Mouse (Mus musculus): Measurements from ENCODE around the gene Ift20. TPM values are rescaled to one million over a fixed set of nuclear protein-coding genes. Genes with fewer than 3 reads are reported as not detected.
"Not testable (repeated sequence)": the region's sequence is repeated elsewhere in the genome, so short reads cannot be mapped to it uniquely, and the experiment has no call there.

Gene Ift20
- polyA plus RNA-seq, 2 experiments = 133 to 185 TPM

DNA sequence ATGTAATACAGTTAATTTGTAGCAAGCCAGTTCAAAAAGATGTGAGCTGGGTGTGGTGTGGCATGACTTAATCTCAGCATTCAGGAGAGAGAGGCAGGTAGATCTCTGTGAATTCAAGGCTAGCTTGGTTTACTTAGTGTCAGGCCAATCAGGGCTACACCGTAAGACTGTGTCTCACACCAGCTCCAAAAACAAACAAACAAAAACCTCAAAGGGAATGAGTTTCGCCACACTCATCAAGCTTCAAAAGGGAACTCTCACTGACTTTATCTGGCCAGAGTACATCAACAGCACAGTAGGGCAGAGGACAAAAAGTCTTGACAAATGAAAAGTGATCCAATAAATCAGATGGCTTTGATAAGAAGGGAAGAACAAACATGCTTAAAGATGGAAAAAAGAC is 38.8 kb downstream of the Ift20 start:
- ATAC-seq (ENCODE audit: low FRiP score, low read depth) = no peak
- Histone ChIP-seq H3K4me3 (replicated peaks; ENCODE audit: low read length) (no peak overlapping the region), H3K4me1 (ENCODE audit: control insufficient read depth, insufficient read depth, low read length) (no peaks in the 10 kb centered on the region), H3K27me3 (ENCODE audit: control insufficient read depth, insufficient read depth, low read length) (no peaks in the 10 kb centered on the region), H3K9me3 (ENCODE audit: control insufficient read depth, low read length) (no peaks in the 10 kb centered on the region), H3K4me2 (replicated peaks; ENCODE audit: low read depth, low read length, severe bottlenecking) (no peak overlapping the region), H3K27ac (replicated peaks; ENCODE audit: low read depth, low read length) (no peak overlapping the region), H3K36me3 (ENCODE audit: control insufficient read depth, insufficient read depth, low read length) (peaks cover 59% of the 10 kb centered on the region), H3K9ac (ENCODE audit: low read depth, low read length, severe bottlenecking) (no peak overlapping the region)
- DNase-seq (ENCODE audit: low spot score) = no peak
- WGBS = 38% methylated on average over 2 of the region's 2 CpGs
- TF ChIP-seq POLR2A (IDR thresholded peaks at IDR 0.05; ENCODE audit: borderline replicate concordance, extremely low read depth, insufficient read depth, insufficient read length) = no peak

DNA sequence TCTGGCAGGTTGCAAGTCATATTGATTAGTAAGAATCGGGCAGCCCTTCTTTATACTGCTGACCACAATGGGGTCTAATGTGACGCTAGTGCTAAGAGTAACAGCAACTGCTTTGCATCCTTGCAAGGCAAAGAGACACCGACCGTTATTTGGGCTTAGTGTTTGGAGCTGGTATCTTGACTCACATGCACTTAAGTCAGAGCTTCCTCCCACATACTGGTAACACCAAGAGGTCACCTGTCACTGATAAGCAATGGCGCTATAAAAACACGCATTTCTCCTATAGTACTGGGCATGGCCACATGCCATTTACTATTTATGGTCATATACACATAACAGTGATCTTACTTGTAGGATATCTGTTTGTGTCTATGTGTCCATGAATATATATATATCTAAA is 46.7 kb downstream of the Ift20 start:
- Histone ChIP-seq H3K9me3 (ENCODE audit: control insufficient read depth, low read length) (no peaks in the 10 kb centered on the region), H3K4me3 (replicated peaks; ENCODE audit: low read length) (no peak overlapping the region), H3K4me1 (ENCODE audit: control insufficient read depth, insufficient read depth, low read length) (no peaks in the 10 kb centered on the region), H3K9ac (ENCODE audit: low read depth, low read length, severe bottlenecking) (no peak overlapping the region), H3K27ac (replicated peaks; ENCODE audit: low read depth, low read length) (no peak overlapping the region), H3K4me2 (replicated peaks; ENCODE audit: low read depth, low read length, severe bottlenecking) (no peak overlapping the region), H3K27me3 (ENCODE audit: control insufficient read depth, insufficient read depth, low read length) (no peaks in the 10 kb centered on the region), H3K36me3 (ENCODE audit: control insufficient read depth, insufficient read depth, low read length) (peaks cover 56% of the 10 kb centered on the region)
- no peak for TF ChIP-seq POLR2A (IDR thresholded peaks at IDR 0.05; ENCODE audit: borderline replicate concordance, extremely low read depth, insufficient read depth, insufficient read length)
- 95% methylated on average over 6 of the region's 6 CpGs for WGBS
- ATAC-seq (ENCODE audit: low FRiP score, low read depth) (no peak), DNase-seq (ENCODE audit: low spot score) (no peak)

- no peak for TF ChIP-seq POLR2A (IDR thresholded peaks at IDR 0.05; ENCODE audit: borderline replicate concordance, extremely low read depth, insufficient read depth, insufficient read length)
- no peak for ATAC-seq (ENCODE audit: low FRiP score, low read depth)
- Histone ChIP-seq H3K4me2 (replicated peaks; ENCODE audit: low read depth, low read length, severe bottlenecking) (no peak overlapping the region), H3K27me3 (ENCODE audit: control insufficient read depth, insufficient read depth, low read length) (no peaks in the 10 kb centered on the region), H3K27ac (replicated peaks; ENCODE audit: low read depth, low read length) (no peak overlapping the region), H3K4me1 (ENCODE audit: control insufficient read depth, insufficient read depth, low read length) (no peaks in the 10 kb centered on the region), H3K4me3 (replicated peaks; ENCODE audit: low read length) (no peak overlapping the region), H3K9me3 (ENCODE audit: control insufficient read depth, low read length) (no peaks in the 10 kb centered on the region), H3K9ac (ENCODE audit: low read depth, low read length, severe bottlenecking) (no peak overlapping the region), H3K36me3 (ENCODE audit: control insufficient read depth, insufficient read depth, low read length) (peaks cover 50% of the 10 kb centered on the region)
- no peak for DNase-seq (ENCODE audit: low spot score)
These were observed 49.9 kb downstream of the Ift20 start for GRCm38 (mm10) chr11:78586099-78586498.

DNA sequence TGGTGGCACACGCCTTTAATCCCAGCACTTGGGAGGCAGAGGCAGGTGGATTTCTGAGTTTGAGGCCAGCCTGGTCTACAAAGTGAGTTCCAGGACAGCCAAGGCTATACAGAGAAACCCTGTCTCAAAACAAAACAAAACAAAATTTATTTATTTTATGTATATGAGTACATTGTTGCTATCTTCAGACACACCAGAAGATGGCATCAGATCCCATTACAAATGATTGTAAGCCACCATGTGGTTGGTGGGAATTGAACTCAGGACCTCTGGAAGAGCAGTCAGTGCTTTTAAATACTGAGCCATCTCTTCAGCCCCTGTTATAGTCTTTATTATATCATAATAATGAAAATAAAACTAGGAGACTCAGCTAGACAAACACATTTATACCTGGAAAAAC is 51.5 kb downstream of the Ift20 start:
- not testable (repeated sequence) for ATAC-seq (ENCODE audit: low FRiP score, low read depth)
- 88% methylated on average over 1 of the region's 1 CpGs for WGBS
- H3K36me3 ChIP-seq (ENCODE audit: control insufficient read depth, insufficient read depth, low read length) = peaks cover 40% of the 10 kb centered on the region

More for the DNA sequence above, 51.5 kb downstream of the Ift20 start:
- not testable (repeated sequence) for H3K27ac ChIP-seq (replicated peaks; ENCODE audit: low read depth, low read length); H3K4me2 ChIP-seq (replicated peaks; ENCODE audit: low read depth, low read length, severe bottlenecking); H3K9ac ChIP-seq (ENCODE audit: low read depth, low read length, severe bottlenecking); H3K4me1 ChIP-seq (ENCODE audit: control insufficient read depth, insufficient read depth, low read length); H3K4me3 ChIP-seq (replicated peaks; ENCODE audit: low read length); H3K9me3 ChIP-seq (ENCODE audit: control insufficient read depth, low read length); DNase-seq (ENCODE audit: low spot score); H3K27me3 ChIP-seq (ENCODE audit: control insufficient read depth, insufficient read depth, low read length)

Other genes with a start within 250 kb of the Ift20 start
- gene BC030499, start 245.5 kb upstream of the Ift20 start, polyA plus RNA-seq (2012; rRNA removed) = 0.40 and 0.58 TPM in 2 replicates
- 0.21 and 0.23 TPM in 2 replicates for gene BC030499, start 245.5 kb upstream of the Ift20 start, polyA plus RNA-seq (2014; fragmentation: Nextera tagmentation; extraction: Ambion mirVana)
- gene Spag5, start 234.8 kb upstream of the Ift20 start, polyA plus RNA-seq (2012; rRNA removed) = 56.6 and 57.3 TPM in 2 replicates
- 28.7 and 31.2 TPM in 2 replicates for gene Spag5, start 234.8 kb upstream of the Ift20 start, polyA plus RNA-seq (2014; fragmentation: Nextera tagmentation; extraction: Ambion mirVana)
- 9.2 and 11.9 TPM in 2 replicates for gene Aldoc, start 213.4 kb upstream of the Ift20 start, polyA plus RNA-seq (2012; rRNA removed)
- 8.3 and 11.3 TPM in 2 replicates for gene Aldoc, start 213.4 kb upstream of the Ift20 start, polyA plus RNA-seq (2014; fragmentation: Nextera tagmentation; extraction: Ambion mirVana)
- gene Pigs, start 207.9 kb upstream of the Ift20 start, polyA plus RNA-seq (2012; rRNA removed) = 95.5 and 135 TPM in 2 replicates
- 79.7 and 88.4 TPM in 2 replicates for gene Pigs, start 207.9 kb upstream of the Ift20 start, polyA plus RNA-seq (2014; fragmentation: Nextera tagmentation; extraction: Ambion mirVana)
- 114 and 143 TPM in 2 replicates for gene Unc119, start 192.9 kb upstream of the Ift20 start, polyA plus RNA-seq (2012; rRNA removed)
- gene Unc119, start 192.9 kb upstream of the Ift20 start, polyA plus RNA-seq (2014; fragmentation: Nextera tagmentation; extraction: Ambion mirVana) = 55.7 and 66.9 TPM in 2 replicates
- gene Foxn1, start 149.8 kb upstream of the Ift20 start, polyA plus RNA-seq (2012; rRNA removed) = 0.96 and 1.1 TPM in 2 replicates
- gene Foxn1, start 149.8 kb upstream of the Ift20 start, polyA plus RNA-seq (2014; fragmentation: Nextera tagmentation; extraction: Ambion mirVana) = 1.9 and 2.0 TPM in 2 replicates
- 0.03 TPM in 1 of 2 replicates, not detected in the other for gene Slc13a2, start 114.1 kb upstream of the Ift20 start, polyA plus RNA-seq (2012; rRNA removed)
- gene Slc13a2, start 114.1 kb upstream of the Ift20 start, polyA plus RNA-seq (2014; fragmentation: Nextera tagmentation; extraction: Ambion mirVana) = 0.10 TPM in 1 of 2 replicates, not detected in the other
- 14.8 and 20.9 TPM in 2 replicates for gene Slc46a1, start 70.7 kb upstream of the Ift20 start, polyA plus RNA-seq (2012; rRNA removed)
- 19.9 and 20.3 TPM in 2 replicates for gene Slc46a1, start 70.7 kb upstream of the Ift20 start, polyA plus RNA-seq (2014; fragmentation: Nextera tagmentation; extraction: Ambion mirVana)
- gene Sarm1, start 38.6 kb upstream of the Ift20 start, polyA plus RNA-seq (2012; rRNA removed) = 2.1 TPM in 2 replicates
- gene Sarm1, start 38.6 kb upstream of the Ift20 start, polyA plus RNA-seq (2014; fragmentation: Nextera tagmentation; extraction: Ambion mirVana) = 1.7 and 2.6 TPM in 2 replicates
- gene Vtn, start 37.3 kb upstream of the Ift20 start, polyA plus RNA-seq (2012; rRNA removed) = 1.3 and 1.5 TPM in 2 replicates
- 0.41 and 0.43 TPM in 2 replicates for gene Vtn, start 37.3 kb upstream of the Ift20 start, polyA plus RNA-seq (2014; fragmentation: Nextera tagmentation; extraction: Ambion mirVana)
- gene Sebox, start 32.9 kb upstream of the Ift20 start, polyA plus RNA-seq (2012; rRNA removed) = not detected in 2 replicates
- not detected in 2 replicates for gene Sebox, start 32.9 kb upstream of the Ift20 start, polyA plus RNA-seq (2014; fragmentation: Nextera tagmentation; extraction: Ambion mirVana)
- 30.2 and 39.8 TPM in 2 replicates for gene Tmem199, start 24.2 kb upstream of the Ift20 start, polyA plus RNA-seq (2012; rRNA removed)
- gene Tmem199, start 24.2 kb upstream of the Ift20 start, polyA plus RNA-seq (2014; fragmentation: Nextera tagmentation; extraction: Ambion mirVana) = 39.7 and 40.1 TPM in 2 replicates
- gene Poldip2, start 24.2 kb upstream of the Ift20 start, polyA plus RNA-seq (2012; rRNA removed) = 110 and 111 TPM in 2 replicates
- 164 and 166 TPM in 2 replicates for gene Poldip2, start 24.2 kb upstream of the Ift20 start, polyA plus RNA-seq (2014; fragmentation: Nextera tagmentation; extraction: Ambion mirVana)
- 55.7 and 58.5 TPM in 2 replicates for gene Tnfaip1, start within 50 bp of the Ift20 start, polyA plus RNA-seq (2012; rRNA removed)
- 83.4 and 87.0 TPM in 2 replicates for gene Tnfaip1, start within 50 bp of the Ift20 start, polyA plus RNA-seq (2014; fragmentation: Nextera tagmentation; extraction: Ambion mirVana)
- gene Tmem97, start 14.4 kb downstream of the Ift20 start, polyA plus RNA-seq (2012; rRNA removed) = 42.6 and 44.5 TPM in 2 replicates
- 82.9 and 103 TPM in 2 replicates for gene Tmem97, start 14.4 kb downstream of the Ift20 start, polyA plus RNA-seq (2014; fragmentation: Nextera tagmentation; extraction: Ambion mirVana)
- gene Nlk, start 161.0 kb downstream of the Ift20 start, polyA plus RNA-seq (2012; rRNA removed) = 15.8 and 18.0 TPM in 2 replicates
- 10.1 and 11.9 TPM in 2 replicates for gene Nlk, start 161.0 kb downstream of the Ift20 start, polyA plus RNA-seq (2014; fragmentation: Nextera tagmentation; extraction: Ambion mirVana)
- 48.4 and 51.6 TPM in 2 replicates for gene Ccnq, start 215.4 kb downstream of the Ift20 start, polyA plus RNA-seq (2012; rRNA removed)
- gene Ccnq, start 215.4 kb downstream of the Ift20 start, polyA plus RNA-seq (2014; fragmentation: Nextera tagmentation; extraction: Ambion mirVana) = 40.4 and 50.7 TPM in 2 replicates

Measured in limb, embryonic 14.5 days (tissue).